Mouse (Mus musculus): ENCODE measurements around the gene Vmn1r29. TPM values are rescaled to one million over a fixed set of nuclear protein-coding genes. Genes with fewer than 3 reads are reported as not detected.
"Not testable (repeated sequence)": the region's sequence is repeated elsewhere in the genome, so short reads cannot be mapped to it uniquely, and the experiment has no call there.

Vmn1r29 gene
- polyA plus RNA-seq (2012; ENCODE audit: insufficient read depth, insufficient read length, missing spikeins), result not detected in 2 replicates

- Histone ChIP-seq H3K4me1 (ENCODE audit: control insufficient read depth, insufficient read depth, insufficient read length, low read length) (no peaks in the 10 kb centered on the region), H3K27ac (replicated peaks; ENCODE audit: low read depth, low read length) (no peak within 1 kb of the TSS), H3K4me3 (ENCODE audit: insufficient read depth, low read depth, low read length) (no peak within 1 kb of the TSS)
Measured at GRCm38 (mm10) chr6:58301249-58301648, at the start of gene Vmn1r29. TSS of gene Vmn1r29 (plus strand) at chr6:58301549.

DNA sequence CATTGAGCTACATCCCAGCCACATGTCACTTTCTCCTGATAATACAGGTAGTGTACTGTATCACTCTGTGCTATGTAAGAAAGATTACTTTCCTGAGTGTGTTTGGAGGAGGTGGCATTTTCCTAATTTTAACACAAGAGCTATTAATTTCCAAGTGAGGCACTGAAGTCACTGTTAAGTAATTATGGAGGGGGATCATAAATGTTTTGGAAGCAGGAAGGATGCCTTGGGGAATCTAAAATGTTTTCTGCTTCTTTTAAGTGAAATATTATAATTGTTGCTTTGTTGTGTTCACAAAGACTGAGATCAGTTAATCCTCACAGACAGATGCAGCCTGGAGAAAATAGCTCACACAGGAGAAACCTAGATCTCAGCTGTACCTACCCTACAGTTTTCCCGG is 39.6 kb upstream of the Vmn1r29 start, which contains the start of gene Vmn1r28:
Gene Vmn1r28 (plus strand): TSS at position 301 of the 400 bp plus-strand sequence.
- no peaks in the 10 kb centered on the region for H3K4me1 ChIP-seq (ENCODE audit: control insufficient read depth, insufficient read depth, insufficient read length, low read length)
- no peak within 1 kb of the TSS for H3K4me3 ChIP-seq (ENCODE audit: insufficient read depth, low read depth, low read length)
- H3K27ac ChIP-seq (replicated peaks; ENCODE audit: low read depth, low read length), result no peak within 1 kb of the TSS

- H3K4me3 ChIP-seq (ENCODE audit: insufficient read depth, low read depth, low read length); H3K4me1 ChIP-seq (ENCODE audit: control insufficient read depth, insufficient read depth, insufficient read length, low read length); H3K27ac ChIP-seq (replicated peaks; ENCODE audit: low read depth, low read length): not testable (repeated sequence)
Measured at GRCm38 (mm10) chr6:58279661-58280060, 21.7 kb upstream of the Vmn1r29 start.

GRCm38 (mm10) chr6:58292201-58292600 is 9.1 kb upstream of the Vmn1r29 start:
- H3K27ac ChIP-seq (replicated peaks; ENCODE audit: low read depth, low read length), result no peak overlapping the region
- H3K4me3 ChIP-seq (ENCODE audit: insufficient read depth, low read depth, low read length), result no peak overlapping the region
- no peaks in the 10 kb centered on the region for H3K4me1 ChIP-seq (ENCODE audit: control insufficient read depth, insufficient read depth, insufficient read length, low read length)

GRCm38 (mm10) chr6:58298511-58298910 is 2.8 kb upstream of the Vmn1r29 start:
- H3K27ac ChIP-seq (replicated peaks; ENCODE audit: low read depth, low read length); H3K4me1 ChIP-seq (ENCODE audit: control insufficient read depth, insufficient read depth, insufficient read length, low read length); H3K4me3 ChIP-seq (ENCODE audit: insufficient read depth, low read depth, low read length): not testable (repeated sequence)

DNA sequence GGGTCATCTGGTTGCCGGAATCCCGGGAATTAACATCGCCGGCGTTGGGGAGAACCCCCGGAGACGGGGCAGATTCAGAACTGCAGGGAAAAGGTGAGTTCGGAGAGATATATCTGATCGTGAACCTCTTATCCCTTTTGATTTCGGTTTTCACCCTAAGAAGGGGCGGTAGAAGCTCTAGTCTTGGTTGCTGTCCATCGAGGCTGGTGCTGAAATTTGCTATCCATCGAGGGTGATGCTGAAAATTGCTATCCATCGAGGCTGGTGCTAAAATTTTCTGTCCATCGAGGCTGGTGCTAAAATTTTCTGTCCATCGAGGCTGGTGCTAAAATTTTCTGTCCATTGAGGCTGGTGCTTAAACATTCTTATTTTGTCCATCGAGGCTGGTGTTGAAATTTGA is 29.3 kb downstream of the Vmn1r29 start:
- H3K4me3 ChIP-seq (ENCODE audit: insufficient read depth, low read depth, low read length); H3K27ac ChIP-seq (replicated peaks; ENCODE audit: low read depth, low read length); H3K4me1 ChIP-seq (ENCODE audit: control insufficient read depth, insufficient read depth, insufficient read length, low read length): not testable (repeated sequence)

Other genes with a start within 250 kb of the Vmn1r29 start
- gene Vmn1r27, start 82.7 kb upstream of the Vmn1r29 start, polyA plus RNA-seq (2012; ENCODE audit: insufficient read depth, insufficient read length, missing spikeins), result not detected in 2 replicates
- gene Vmn1r28, start 39.5 kb upstream of the Vmn1r29 start, polyA plus RNA-seq (2012; ENCODE audit: insufficient read depth, insufficient read length, missing spikeins), result not detected in 2 replicates
- not detected in 2 replicates for gene Vmn1r30, start 141.8 kb downstream of the Vmn1r29 start, polyA plus RNA-seq (2012; ENCODE audit: insufficient read depth, insufficient read length, missing spikeins)
- gene Vmn1r31, start 173.8 kb downstream of the Vmn1r29 start, polyA plus RNA-seq (2012; ENCODE audit: insufficient read depth, insufficient read length, missing spikeins), result not detected in 2 replicates

Measured in brown adipose tissue, adult 24 weeks (tissue).